Mouse (Mus musculus): ENCODE results near the gene Klk13. TPM values are rescaled to one million over a fixed set of nuclear protein-coding genes. Genes with fewer than 3 reads are reported as not detected.
"Not testable (repeated sequence)": the region's sequence is repeated elsewhere in the genome, so short reads cannot be mapped to it uniquely, and the experiment has no call there.

The Klk13 gene
- not detected for total RNA-seq (2021)
- long read RNA-seq, result 0 reads

DNA sequence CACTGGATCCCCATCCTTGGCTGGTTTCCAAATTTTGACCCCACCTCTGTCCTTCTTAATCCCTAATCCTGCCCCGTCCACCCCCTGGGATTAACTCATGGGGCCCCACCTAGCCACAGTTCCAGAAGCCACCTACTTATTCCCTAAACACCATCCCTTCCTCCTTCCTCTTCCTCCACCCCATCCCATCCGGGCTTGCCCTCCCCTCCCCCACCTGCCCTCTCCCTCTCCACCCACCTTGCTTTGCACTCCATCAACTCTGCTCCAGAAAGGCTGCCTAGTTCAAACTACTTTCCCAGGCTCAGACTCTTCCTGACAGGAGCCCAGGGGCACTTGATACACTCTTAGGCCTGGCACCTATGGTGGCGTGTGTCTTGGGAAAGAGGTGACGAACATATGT lies at the start of gene Klk13:
Gene Klk13 (plus strand): TSS at position 301 of the 400 bp plus-strand sequence.
- no peak for DNase-seq (ENCODE audit: low spot score in 2 of 2)

DNA sequence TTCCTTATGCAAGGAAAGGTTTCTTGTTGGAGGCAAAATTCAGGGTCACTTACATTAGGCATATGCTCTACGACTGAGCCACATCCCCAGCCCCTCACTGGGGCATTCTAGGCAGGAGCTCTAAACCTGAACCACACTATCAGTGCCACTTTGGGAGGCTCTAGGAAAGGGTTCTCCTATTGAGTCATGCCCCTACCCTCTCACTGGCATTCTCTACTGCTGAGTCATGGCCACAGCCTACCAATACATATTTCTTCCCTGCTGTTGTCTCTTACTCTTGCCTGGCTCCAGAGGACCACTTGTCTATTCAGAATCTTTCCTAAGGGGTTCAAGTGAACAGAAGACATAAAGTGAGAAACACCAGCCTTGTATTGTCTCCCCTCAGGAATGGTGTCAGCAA lies 49.6 kb upstream of the Klk13 start:
- no peak for DNase-seq (ENCODE audit: low spot score in 2 of 2)

DNA sequence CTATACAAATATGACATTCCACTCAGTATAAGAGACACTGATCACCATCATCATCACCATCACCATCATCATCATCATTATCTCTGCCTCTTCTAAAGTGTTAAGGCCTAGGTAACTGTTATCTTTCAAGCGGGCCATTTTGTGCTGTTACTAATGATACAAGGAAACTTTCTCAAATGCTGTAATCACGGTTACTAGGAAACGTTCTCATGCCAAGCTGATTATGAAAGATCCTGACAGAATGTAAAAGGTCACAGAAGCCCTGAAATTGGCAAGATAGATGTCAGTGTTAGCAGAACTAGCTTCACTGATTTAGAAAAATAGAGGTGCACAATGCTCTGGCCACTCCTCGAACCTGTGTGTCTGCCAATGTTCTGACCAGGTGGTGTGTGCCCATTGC lies 45.1 kb upstream of the Klk13 start:
- not testable (repeated sequence) for DNase-seq (ENCODE audit: low spot score in 2 of 2)

DNA sequence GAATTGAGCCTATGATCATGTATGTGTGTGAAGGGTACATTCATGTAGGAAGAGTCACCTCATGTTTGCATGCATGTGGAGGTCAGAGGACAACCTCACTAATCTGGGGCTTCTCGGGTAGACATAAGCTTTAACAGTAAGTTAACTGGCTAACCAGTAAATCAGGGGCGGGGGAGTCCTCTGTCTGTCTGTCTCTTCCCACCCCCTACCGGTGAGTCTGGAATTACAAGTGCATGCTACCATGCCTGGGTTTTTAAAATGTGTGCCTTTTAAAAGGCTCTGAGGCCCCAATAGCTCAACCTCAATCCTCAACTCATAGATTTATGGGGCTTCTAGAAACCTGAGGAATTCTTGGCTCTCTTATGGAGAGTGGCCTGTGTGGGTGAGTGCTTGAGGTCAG lies 43.8 kb upstream of the Klk13 start:
- DNase-seq (ENCODE audit: low spot score in 2 of 2), result no peak

DNA sequence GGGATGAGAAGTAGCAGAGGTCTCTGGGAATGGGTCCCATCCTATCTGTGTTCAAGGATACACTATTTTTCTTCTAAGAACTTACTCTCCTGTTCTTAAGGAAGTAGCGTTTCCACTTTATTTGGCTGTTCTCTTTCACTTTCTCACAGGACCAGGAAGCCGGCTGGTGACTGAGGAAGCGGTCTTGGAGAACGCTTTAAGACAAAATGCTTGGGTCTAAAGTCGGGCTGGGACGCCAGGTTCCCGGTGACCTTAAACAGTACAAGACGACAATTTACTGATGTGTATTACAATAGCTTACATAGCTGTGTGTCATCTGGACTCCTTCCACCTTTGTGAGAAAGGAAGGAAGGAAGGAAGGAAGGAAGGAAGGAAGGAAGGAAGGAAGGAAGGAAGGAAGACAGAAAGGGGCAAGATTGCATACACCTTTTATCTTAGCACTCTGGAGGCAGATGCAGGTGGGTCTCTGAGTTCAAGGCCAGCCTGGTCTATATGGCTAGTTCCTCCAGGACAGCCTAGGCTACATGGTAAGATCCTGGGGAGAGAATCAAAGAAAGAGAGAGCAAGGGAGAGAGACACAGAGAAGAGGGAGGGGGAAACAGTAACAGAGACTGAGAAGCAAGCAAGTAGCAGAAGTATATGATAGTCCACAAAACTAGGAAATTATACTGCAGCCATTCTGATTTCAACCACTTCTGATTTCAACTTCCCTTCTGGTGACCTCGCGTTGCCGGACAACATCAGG lies 41.1 kb upstream of the Klk13 start:
- DNase-seq (ENCODE audit: low spot score in 2 of 2), result no peak

DNA sequence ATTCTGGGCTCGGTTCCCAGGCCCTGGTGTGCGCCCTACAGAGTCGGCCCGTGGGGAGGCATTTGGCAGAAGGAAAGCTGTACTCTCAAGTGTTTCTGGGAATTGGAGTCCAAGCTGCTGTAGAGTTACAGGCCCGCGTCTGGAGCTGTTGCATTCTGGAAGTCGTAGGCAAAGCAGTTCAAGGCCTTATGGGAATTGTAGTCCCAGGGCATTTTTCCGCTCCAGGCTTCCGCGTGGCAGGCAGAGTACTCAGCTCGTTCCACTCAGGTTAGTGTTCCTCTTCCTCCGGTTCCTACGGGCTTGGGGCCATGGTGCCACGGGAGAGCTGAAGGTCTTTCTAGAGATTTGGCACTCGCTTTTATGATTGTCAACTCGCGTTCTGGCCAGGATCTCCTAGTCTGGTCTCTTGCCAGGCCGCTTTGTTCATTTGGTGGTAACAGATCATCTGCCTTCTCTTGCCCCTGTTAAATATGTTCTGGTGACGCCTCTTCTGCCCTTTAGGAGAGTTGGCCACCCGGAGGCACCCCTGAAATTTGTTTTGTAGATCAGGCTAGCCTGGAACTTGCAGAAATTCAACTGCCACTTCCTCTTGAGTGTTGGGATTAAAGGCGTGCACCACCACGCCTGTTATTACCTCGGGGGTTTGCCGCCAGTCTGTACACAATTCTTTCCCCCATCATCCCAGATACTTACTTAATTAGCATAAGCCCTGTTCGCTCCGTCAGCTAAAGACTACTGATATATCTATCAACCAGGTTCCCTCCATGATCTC lies 40.4 kb upstream of the Klk13 start, which contains the start of gene Ctu1:
Gene Ctu1 (plus strand): TSS at position 208 of the 772 bp plus-strand sequence.
- peak; percentile 84 to 86 for DNase-seq (ENCODE audit: low spot score in 2 of 2)

DNA sequence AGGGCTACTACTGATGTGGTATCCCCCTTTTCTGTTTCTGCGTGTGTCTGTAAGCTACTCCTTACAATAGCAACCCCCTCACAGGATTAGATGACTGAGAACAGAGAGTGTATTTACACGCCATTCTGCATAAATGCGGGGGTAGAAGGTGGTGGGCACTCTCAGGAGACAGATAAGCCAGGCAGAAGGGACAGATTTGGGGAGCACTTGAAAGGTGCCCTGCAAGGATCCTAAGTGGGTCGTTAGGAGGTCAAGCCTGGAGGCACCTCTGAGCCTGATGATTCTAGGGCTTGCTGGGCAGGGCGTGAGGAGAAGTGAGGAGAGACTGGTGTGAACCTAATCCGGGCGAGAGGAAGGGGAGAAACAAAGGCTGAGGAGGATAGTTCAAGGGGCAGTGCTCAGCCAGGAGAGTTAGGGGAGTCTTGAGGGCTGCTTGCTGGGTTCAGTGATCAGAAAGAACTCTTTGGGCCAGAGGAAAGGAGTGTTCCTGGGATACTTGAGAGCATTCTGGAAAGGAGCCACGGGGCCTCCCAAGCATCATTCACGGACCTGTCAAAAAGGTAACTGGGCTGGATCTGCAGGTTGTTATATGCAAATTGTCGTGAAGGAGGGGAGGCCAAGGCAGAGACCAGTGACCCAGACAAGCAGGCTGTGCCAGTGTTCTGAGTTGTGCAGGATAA lies 39.6 kb upstream of the Klk13 start:
- DNase-seq (ENCODE audit: low spot score in 2 of 2), result no peak

DNA sequence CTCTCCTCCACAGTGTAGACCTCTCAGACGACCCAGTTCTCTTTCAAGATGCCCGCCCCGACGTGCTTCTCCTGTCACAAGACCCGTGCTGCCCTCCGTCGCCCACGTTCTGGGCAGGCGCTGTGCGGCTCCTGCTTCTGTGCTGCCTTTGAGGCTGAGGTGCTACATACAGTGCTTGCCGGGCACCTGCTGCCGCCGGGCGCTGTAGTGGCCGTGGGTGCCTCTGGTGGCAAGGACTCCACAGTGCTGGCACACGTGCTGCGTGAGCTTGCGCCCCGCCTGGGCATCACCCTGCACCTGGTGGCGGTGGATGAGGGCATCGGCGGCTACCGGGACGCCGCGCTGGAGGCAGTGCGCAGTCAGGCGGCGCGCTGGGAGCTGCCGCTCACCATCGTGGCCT lies 37.3 kb upstream of the Klk13 start:
- DNase-seq (ENCODE audit: low spot score in 2 of 2), result no peak

DNA sequence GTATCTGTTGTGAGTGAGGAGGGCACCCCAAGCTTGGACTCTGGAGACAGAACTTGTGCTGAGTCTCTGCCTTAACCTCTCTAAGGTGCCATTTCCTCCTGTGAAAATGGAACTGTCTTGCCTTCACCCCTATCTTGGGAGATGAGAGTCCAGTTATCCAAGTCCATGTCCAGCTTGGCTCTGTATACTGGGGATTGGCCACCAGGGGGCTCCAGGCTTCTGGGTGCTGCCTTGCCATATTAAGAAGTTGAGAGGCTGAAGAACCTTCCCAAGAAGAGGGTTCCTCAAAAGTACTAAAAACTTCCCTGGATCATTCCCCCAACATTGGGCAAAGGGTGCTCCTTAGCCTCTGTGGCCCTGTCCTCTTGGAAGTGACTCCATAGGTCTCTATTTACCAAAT lies 33.9 kb upstream of the Klk13 start:
- DNase-seq (ENCODE audit: low spot score in 2 of 2), result peak in 1 of 2 experiments; percentile 35

DNA sequence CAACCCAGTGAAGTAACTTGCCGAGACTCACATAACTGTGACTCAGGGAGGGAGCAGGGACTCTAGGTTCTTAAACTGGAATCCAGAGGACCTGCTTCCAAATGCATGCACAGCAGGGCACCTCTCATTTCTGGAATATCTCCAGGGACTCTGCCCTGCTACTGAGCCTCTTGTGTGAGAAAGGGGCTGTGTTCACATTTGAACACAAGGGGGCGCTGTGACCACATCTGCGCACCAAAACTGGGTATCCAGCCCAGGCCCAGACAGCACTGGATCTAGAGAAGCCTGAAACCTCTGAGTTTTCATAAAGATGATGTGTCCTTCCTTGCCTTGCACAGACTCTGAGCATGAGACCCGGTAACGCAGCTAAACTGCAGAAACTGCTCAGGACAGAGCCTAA lies 31.4 kb upstream of the Klk13 start:
- peak; percentile 78 to 79 for DNase-seq (ENCODE audit: low spot score in 2 of 2)

DNA sequence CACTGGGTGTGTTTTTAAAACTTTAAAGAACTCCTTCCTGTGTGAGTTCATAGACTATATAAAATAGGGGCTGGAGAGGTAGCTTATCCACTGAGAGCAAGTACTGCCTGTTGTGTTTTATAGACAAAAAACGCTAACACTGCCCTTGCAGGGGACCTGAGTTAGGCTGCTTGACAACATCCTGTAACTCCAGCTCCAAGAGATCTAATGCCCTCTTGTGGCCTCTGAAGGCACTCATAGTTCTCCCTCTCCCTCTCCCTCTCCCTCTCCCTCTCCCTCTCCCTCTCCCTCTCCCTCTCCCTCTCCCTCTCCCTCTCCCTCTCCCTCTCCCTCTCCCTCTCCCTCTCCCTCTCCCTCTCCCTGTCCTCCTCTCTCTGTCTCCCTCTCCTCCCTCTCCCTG lies 29.9 kb upstream of the Klk13 start:
- not testable (repeated sequence) for DNase-seq (ENCODE audit: low spot score in 2 of 2)

DNA sequence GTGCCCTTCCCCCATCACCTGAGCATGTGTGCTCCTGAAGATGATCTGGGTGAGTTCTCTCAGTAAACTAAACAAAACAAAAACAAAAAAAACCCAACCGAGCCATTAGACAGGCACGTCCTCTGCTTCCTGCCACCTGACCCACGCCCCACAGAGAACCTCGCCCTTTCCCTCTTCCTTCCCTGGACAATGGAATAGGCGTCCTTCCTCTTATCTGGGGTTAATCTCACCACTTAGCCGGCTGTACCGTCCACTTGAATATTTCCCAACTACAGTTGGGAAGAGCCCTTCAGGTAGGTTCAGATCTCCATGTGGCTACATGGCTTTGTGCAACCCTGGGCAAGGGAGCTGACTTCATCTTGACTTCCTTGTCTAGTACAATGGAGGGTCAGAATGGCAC lies 27.3 kb upstream of the Klk13 start:
- no peak for DNase-seq (ENCODE audit: low spot score in 2 of 2)

DNA sequence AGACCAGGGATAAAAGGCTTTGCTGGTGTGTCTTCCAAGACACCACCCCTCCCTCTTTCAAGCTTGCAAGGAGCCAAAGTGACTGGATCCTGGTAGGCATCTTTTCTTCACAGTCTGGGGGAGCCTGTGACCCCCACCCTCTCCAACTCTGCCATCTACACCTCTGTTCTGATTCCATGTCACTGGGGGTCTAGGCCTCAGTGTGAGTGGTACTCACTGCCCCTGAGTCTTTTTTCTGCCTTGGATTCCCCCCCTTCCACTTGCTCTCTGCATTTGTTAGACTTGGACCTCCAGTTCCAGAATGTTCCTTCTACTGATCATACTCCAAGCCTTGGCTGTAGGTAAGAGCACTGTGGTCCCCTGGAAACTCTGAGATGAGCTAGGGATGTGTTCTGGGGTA lies 22.2 kb upstream of the Klk13 start, which contains the start of gene Klk14:
Gene Klk14 (plus strand): TSS at position 301 of the 400 bp plus-strand sequence.
- DNase-seq (ENCODE audit: low spot score in 2 of 2), result no peak

DNA sequence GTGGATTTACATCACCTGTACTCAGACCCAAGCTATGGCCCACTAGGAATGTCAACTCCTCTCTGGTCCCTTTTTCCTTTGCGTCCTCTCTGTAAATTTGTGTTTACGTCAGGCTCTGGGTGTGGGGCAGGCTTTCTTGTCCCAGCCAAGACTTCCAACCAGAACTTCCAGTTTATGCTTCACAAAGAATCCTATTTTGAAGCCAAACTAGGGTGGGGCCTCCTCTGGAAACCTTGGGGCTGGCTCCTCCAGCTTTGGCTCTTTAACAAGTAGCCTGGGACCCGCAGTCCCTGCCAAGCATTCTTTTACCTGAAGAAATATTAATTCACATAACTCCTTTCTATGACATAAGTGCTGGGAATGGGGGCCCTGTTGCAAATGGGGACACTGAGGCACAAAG lies 2.3 kb upstream of the Klk13 start:
- DNase-seq (ENCODE audit: low spot score in 2 of 2), result no peak

DNA sequence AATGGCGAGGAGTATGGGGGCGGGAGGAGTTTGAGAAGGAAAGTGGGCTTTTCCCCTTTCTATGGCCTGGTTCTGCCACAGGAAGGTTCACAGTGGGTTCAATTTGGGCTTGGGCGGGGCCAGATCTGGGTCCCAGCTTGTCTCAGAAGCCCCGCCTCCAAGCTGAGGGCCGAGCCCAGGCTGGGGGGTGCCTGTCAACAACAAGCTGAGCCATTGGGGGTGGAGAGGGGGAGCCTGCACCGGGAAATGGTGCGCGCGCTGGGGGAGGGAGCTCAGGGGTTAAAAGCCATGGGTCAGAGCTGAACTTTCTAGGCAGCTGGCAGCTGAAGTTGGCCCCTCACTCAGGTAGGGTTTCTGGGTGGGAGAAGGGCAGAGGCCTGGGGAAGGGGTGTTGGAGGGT lies 550 bp downstream of the Klk13 start:
- DNase-seq (ENCODE audit: low spot score in 2 of 2), result no peak

DNA sequence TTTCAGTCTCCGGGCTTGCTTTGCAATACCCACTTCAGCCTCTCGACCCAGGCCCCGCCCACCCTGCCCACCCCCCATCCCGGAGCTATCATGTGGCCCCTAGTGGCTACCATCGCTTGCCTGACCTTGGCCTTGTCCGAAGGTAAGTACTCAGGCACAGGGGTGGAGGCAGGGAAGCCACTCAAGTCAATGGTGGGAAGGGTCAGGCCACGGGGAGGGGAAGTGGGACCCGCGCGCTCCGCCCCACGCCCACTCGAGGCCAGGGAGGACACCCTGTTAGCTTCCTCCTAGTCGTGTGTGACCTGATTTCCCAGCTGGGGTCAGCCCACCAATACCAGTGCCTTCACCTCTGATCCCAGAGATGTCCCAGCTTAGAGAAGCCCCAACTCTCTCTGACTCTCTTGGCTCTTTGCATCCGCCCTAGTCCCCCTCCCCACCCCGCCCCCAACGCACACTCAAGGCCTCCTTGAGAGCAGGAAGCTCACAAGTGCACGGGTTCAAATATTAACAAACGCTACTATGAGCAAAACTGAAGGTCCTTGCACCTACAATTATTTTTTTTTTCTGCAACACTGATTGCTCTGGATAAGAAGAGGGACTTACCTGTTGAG lies 1.5 kb downstream of the Klk13 start:
- DNase-seq (ENCODE audit: low spot score in 2 of 2), result no peak

DNA sequence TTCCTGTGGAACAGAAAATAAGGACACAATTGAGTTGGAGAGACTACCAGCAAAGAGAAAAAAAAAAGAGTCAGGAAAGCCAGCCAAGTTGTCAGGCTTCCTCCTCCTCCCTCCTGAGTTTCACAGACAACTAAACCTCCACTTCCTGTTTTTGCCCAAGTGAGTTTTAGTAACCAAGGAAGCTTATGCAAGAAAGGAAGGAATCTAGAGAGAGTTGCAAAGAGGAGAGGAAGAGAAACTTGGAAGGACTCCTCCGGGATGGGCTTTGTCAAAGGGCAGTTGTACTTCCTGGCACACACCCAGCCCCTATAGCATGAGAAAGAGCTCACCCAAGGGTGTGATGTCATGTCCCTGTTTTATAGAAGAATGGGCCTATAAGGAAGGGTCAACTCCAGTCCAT lies 35.4 kb downstream of the Klk13 start:
- no peak for DNase-seq (ENCODE audit: low spot score in 2 of 2)

DNA sequence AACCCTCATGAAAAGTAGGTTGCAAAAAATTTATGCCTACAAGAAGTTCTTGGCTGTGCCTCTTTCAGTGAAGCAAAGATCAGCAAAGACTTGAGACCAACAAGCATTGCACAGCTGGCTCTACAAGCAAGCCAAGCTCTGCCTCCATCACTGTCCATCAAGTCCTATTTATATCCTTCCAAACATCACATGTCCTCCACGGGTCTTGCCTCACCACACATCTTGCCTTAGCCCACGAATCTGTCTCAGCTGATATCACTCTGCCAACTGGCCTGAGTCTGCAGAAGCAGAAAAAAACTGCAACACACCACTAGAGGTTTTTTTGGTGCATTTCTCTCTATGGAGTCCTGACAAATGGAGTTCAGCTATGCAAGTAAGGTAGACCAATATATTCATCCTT lies 40.4 kb downstream of the Klk13 start:
- DNase-seq (ENCODE audit: low spot score in 2 of 2), result no peak

DNA sequence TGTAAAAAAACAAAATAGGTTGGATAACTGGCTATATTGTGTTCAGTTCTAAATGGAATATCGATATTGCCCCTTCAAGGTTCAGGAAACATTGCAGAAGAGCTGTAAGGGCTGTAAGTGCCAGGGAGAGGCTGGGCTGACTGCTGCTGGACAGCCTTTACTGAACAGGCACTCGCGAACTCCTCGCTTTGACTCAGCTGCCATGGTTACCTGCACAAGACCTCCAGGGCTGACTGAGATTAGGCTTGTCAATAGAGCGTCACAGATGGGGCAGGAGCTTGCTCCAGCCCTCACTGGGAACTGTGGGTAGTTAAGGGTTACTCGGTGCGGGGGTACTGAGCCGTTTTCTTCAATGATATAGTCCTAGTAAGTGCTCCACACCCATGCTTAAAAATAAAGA lies 54.1 kb downstream of the Klk13 start:
- no peak for DNase-seq (ENCODE audit: low spot score in 2 of 2)

DNA sequence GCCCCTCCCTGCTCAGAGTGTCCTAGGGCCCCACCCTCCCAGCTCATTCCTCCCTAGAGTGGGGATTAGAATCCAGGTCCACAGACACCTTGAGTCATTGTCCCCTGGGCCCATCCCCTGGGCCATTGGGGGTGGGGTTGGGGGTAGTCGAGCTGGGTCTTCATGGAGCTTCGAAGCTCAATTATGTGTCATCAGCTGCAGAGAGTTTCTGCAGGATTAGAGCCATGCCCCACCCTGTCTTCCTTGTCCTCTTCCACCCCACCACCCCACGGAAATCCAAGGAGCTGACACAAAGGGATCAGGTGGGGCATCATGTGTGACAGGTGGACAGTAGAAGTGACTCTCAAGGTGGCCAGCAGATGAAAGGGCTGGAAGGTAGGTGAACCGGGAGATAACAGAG lies 56.2 kb downstream of the Klk13 start, which contains the start of gene Klk12:
Gene Klk12 (plus strand): TSS at position 301 of the 400 bp plus-strand sequence.
- DNase-seq (ENCODE audit: low spot score in 2 of 2), result no peak

DNA sequence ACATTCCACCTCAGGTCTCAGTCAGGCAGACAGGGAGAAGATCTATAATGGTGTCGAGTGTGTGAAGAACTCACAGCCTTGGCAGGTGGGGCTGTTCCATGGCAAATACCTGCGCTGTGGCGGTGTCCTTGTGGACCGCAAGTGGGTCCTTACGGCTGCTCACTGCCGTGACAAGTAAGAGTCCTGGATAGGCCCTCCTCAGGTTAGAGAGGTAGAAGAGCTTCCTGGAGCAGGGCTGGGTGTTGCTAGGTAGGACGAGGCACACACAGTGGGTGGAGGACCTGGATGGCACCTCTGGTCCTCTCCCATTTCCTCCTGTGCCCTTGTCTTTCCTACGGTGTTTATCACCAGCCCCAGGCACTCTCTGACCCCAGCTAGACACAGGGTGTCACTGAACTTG lies 57.3 kb downstream of the Klk13 start:
- peak in 1 of 2 experiments; percentile 4 for DNase-seq (ENCODE audit: low spot score in 2 of 2)
